Mouse (Mus musculus): ENCODE results near the gene Traf3. TPM values are rescaled to one million over a fixed set of nuclear protein-coding genes. Genes with fewer than 3 reads are reported as not detected.

The Traf3 gene
- polyA plus RNA-seq, 1 experiment = 0.12 TPM

DNA sequence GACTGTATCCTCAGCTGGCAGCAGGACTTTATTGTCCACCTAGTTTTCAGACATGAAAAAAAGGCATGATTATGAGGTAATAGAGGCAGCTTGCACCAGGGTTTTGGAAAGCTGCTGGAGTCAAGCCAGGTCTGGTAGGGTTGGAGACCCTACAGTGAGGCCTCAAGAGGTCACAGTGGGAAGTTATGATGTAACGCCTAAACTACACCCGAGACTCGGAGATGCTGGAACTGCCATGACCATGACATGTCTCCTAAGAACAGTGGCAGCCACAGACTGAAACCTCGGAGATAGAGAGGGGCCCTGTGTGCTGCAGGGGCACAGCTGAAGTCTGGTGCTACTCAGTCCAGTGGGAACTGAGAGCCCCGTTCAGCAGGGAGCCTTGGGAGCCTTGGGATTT, 18.3 kb downstream of the Traf3 start, which contains the start of gene 4930595D18Rik:
4930595D18Rik (minus strand) TSS at position 16 of the 400 bp plus-strand sequence.
- H3K4me3 ChIP-seq (replicated peaks) = no peak within 1 kb of the TSS
- no peaks in the 10 kb centered on the region for H3K27me3 ChIP-seq (ENCODE audit: control insufficient read depth)
- TF ChIP-seq GATA1 (IDR thresholded peaks at IDR 0.05; ENCODE audit: low read length) (no peak), TAL1 (IDR thresholded peaks at IDR 0.05; ENCODE audit: low read length) (no peak)
- H3K36me3 ChIP-seq (ENCODE audit: control insufficient read depth) = no peaks in the 10 kb centered on the region
- H3K4me1 ChIP-seq (ENCODE audit: control insufficient read depth) = peaks cover 4% of the 10 kb centered on the region
- H3K9me3 ChIP-seq (ENCODE audit: control insufficient read depth, low read length) = no peaks in the 10 kb centered on the region

DNA sequence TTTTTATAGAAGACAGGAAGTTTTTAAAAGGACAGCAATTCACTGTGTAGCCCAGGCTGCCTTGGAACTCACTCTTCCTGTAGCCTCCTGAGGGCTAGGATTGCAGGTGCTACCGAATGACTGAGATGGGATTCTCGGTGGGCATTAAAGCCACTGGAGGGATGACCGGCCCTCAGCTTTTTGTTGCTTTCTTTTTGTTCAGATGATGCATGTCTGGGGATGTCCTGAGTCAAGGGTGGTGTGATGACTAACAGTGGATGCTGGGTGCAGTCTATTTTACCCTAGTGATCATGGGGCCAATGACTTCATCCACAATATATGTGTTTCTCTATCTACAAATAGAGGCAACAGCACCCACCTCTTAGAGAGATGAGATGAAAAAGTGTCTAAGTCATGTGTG, 20.8 kb downstream of the Traf3 start:
- H3K9me3 ChIP-seq (ENCODE audit: control insufficient read depth, low read length) = no peaks in the 10 kb centered on the region
- no peaks in the 10 kb centered on the region for H3K27me3 ChIP-seq (ENCODE audit: control insufficient read depth)
- no peak overlapping the region for H3K4me3 ChIP-seq (replicated peaks)
- TF ChIP-seq GATA1 (IDR thresholded peaks at IDR 0.05; ENCODE audit: low read length) (no peak), TAL1 (IDR thresholded peaks at IDR 0.05; ENCODE audit: low read length) (no peak)
- H3K4me1 ChIP-seq (ENCODE audit: control insufficient read depth) = peaks cover 4% of the 10 kb centered on the region
- H3K36me3 ChIP-seq (ENCODE audit: control insufficient read depth) = peaks cover 6% of the 10 kb centered on the region; the same call in 1 of the 2 replicates

DNA sequence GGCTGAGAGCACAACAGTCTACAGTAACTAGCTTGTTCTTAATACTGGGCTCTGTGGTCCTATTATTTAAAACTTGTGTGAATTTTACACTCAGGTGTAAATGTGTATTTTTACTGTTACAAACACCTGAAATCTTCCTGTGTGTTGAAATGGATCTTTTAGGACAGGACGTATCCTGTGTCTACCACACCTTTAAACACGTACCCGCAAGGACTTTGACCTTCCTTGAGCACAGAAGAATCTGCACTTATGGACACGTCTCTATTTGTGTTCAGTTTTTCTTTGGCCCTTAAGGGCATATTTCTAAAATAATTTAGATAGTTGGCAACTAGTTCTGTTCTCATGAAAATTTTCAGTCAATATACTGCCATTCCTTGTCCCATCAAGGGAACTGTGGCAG, 22.1 kb downstream of the Traf3 start:
- H3K4me3 ChIP-seq (replicated peaks) = no peak overlapping the region
- H3K27me3 ChIP-seq (ENCODE audit: control insufficient read depth) = no peaks in the 10 kb centered on the region
- H3K36me3 ChIP-seq (ENCODE audit: control insufficient read depth) = peaks cover 6% of the 10 kb centered on the region; the same call in 1 of the 2 replicates
- TF ChIP-seq TAL1 (IDR thresholded peaks at IDR 0.05; ENCODE audit: low read length) (no peak), GATA1 (IDR thresholded peaks at IDR 0.05; ENCODE audit: low read length) (no peak)
- peaks cover 4% of the 10 kb centered on the region for H3K4me1 ChIP-seq (ENCODE audit: control insufficient read depth)
- H3K9me3 ChIP-seq (ENCODE audit: control insufficient read depth, low read length) = no peaks in the 10 kb centered on the region

DNA sequence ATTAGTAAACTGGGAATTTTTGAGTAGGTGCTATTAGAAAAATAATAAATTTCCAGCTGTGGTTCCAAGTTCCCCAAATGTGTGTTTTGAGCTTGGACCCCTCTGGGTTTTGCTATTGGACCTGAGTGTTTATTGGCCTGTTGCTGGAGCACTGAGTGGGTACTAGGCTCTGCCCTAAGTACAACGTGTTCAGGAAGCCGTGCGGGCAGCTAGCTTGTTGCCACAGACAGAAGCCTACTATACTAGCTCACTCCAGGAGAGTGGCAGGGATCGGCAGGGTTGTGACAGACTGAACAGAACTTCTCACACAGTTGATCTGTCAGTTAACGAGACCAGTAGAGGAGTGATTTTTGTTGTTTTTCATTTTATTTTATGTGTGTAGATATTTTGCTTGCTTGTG, 24.2 kb downstream of the Traf3 start:
- TF ChIP-seq GATA1 (IDR thresholded peaks at IDR 0.05; ENCODE audit: low read length) (no peak), TAL1 (IDR thresholded peaks at IDR 0.05; ENCODE audit: low read length) (no peak)
- Histone ChIP-seq H3K9me3 (ENCODE audit: control insufficient read depth, low read length) (no peaks in the 10 kb centered on the region), H3K4me1 (ENCODE audit: control insufficient read depth) (no peaks in the 10 kb centered on the region)

DNA sequence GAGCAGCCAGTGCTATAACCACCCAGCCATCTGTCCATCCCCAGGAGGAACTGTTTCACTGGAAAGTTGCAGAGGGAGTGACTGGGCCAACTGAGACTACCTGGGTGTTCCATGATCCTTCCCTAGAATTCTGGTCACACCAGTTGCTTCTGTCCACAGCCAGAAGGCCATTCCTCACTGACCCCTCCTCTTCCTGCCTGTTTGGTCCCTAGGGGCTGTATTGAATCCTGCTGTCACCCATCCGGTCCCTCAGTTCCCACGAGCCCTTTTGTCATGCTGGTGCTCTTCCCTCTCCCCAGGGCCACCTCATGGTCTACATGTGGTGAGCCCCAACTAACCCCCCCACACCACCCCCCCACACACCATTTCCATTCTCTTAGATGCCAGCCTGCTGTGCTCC, 24.7 kb downstream of the Traf3 start:
- Histone ChIP-seq H3K36me3 (ENCODE audit: control insufficient read depth) (peaks cover 6% of the 10 kb centered on the region; the same call in 1 of the 2 replicates), H3K4me3 (replicated peaks) (no peak overlapping the region), H3K4me1 (ENCODE audit: control insufficient read depth) (no peaks in the 10 kb centered on the region)

More for the DNA sequence above, 24.2 kb downstream of the Traf3 start:
- H3K27me3 ChIP-seq (ENCODE audit: control insufficient read depth) = no peaks in the 10 kb centered on the region
- peaks cover 6% of the 10 kb centered on the region; the same call in 1 of the 2 replicates for H3K36me3 ChIP-seq (ENCODE audit: control insufficient read depth)
- no peak overlapping the region for H3K4me3 ChIP-seq (replicated peaks)

DNA sequence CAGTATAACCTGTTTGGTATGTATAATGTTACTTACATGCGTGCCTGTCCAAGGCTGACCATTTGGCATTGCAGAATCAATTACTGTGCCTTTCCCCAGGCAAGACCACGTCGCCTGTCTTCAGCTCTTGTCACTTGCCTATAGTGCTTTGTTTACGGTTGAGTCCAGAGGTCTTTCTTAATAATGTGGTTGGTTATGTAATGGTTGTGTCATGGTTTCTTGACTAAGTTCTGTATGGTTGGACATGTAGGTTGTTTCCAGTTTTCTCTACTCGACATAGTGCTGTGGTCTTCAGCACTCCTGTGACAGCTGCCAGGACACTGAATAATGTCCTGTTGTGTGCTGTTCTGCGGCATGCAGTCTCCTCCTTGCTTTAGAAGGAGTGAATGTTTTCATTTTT, 26.6 kb downstream of the Traf3 start:
- H3K4me3 ChIP-seq (replicated peaks) = no peak overlapping the region
- no peaks in the 10 kb centered on the region for H3K4me1 ChIP-seq (ENCODE audit: control insufficient read depth)
- no peaks in the 10 kb centered on the region for H3K27me3 ChIP-seq (ENCODE audit: control insufficient read depth)
- peaks cover 6% of the 10 kb centered on the region; the same call in 1 of the 2 replicates for H3K36me3 ChIP-seq (ENCODE audit: control insufficient read depth)
- H3K9me3 ChIP-seq (ENCODE audit: control insufficient read depth, low read length) = no peaks in the 10 kb centered on the region
- TF ChIP-seq TAL1 (IDR thresholded peaks at IDR 0.05; ENCODE audit: low read length) (no peak), GATA1 (IDR thresholded peaks at IDR 0.05; ENCODE audit: low read length) (no peak)

More for the DNA sequence above, 24.7 kb downstream of the Traf3 start:
- TF ChIP-seq GATA1 (IDR thresholded peaks at IDR 0.05; ENCODE audit: low read length) (no peak), TAL1 (IDR thresholded peaks at IDR 0.05; ENCODE audit: low read length) (no peak)
- Histone ChIP-seq H3K27me3 (ENCODE audit: control insufficient read depth) (no peaks in the 10 kb centered on the region), H3K9me3 (ENCODE audit: control insufficient read depth, low read length) (no peaks in the 10 kb centered on the region)

DNA sequence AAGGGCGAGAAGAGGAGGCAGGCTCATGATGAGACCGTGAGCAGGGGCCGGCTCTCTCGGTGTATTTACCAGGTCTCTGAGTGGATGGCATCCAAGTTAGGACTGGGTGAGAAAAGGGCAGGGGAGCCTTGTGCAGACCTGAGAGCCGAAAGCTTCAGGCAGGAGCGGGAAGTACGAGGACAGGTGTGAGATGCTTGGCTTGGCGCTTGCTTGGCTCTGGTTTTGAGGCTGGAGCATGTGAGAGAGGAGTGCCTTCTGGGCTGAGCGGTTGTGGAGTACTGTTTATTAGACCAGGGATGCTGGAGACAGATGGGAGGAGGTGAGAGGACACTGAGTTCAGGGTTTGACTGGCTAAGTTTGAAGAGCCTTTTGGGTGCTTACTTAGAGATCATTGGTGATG, 27.2 kb downstream of the Traf3 start:
- Histone ChIP-seq H3K4me1 (ENCODE audit: control insufficient read depth) (no peaks in the 10 kb centered on the region), H3K27me3 (ENCODE audit: control insufficient read depth) (no peaks in the 10 kb centered on the region), H3K9me3 (ENCODE audit: control insufficient read depth, low read length) (no peaks in the 10 kb centered on the region), H3K36me3 (ENCODE audit: control insufficient read depth) (peaks cover 6% of the 10 kb centered on the region; the same call in 1 of the 2 replicates), H3K4me3 (replicated peaks) (no peak overlapping the region)
- TF ChIP-seq TAL1 (IDR thresholded peaks at IDR 0.05; ENCODE audit: low read length) (no peak), GATA1 (IDR thresholded peaks at IDR 0.05; ENCODE audit: low read length) (no peak)

DNA sequence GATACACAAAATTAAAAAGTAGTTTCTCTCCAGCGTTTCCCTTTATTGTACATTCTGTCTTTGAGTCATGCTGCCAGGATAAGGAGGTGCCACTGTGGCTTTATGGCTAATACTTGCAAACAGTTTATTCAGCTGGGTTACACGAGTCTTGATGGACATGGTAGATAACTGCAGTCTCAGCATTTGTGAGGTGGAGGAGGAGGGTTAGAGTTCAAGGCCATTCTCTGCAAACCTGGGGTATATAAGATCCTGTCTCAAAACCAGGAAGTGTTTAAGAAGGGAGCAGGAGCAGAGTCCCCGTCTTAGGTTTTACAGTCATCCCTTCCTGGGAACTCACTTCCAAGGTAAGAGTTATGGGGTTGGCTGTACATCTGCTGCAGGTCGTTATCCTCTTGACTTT, 30.4 kb downstream of the Traf3 start:
- Histone ChIP-seq H3K36me3 (ENCODE audit: control insufficient read depth) (no peaks in the 10 kb centered on the region; the same call in 1 of the 2 replicates), H3K27me3 (ENCODE audit: control insufficient read depth) (no peaks in the 10 kb centered on the region), H3K9me3 (ENCODE audit: control insufficient read depth, low read length) (no peaks in the 10 kb centered on the region), H3K4me3 (replicated peaks) (no peak overlapping the region), H3K4me1 (ENCODE audit: control insufficient read depth) (no peaks in the 10 kb centered on the region)
- no peak for TF ChIP-seq GATA1 (IDR thresholded peaks at IDR 0.05; ENCODE audit: low read length)
- no peak for TF ChIP-seq TAL1 (IDR thresholded peaks at IDR 0.05; ENCODE audit: low read length)

DNA sequence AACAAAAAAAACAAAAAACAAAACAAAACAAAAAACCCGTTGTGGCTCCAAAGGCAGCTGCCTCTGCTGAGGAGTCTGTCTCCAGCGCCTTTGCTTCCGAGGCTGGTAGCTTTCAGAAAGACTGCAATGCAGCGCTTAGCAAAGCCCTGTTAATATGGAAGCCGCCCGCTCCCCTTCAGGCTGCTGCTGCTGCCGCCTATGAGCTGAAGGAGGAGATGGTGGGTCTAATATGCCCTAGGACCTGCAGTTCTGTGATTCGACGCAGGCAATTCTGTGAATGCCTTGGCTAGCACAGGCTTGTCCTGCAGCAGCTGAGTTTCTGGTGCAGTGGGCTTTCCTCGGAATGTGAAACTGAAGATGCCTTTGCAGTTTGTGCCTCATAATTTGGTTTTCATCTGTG, 36.9 kb downstream of the Traf3 start:
- no peaks in the 10 kb centered on the region for H3K4me1 ChIP-seq (ENCODE audit: control insufficient read depth)
- TF ChIP-seq GATA1 (IDR thresholded peaks at IDR 0.05; ENCODE audit: low read length) = no peak
- no peak for TF ChIP-seq TAL1 (IDR thresholded peaks at IDR 0.05; ENCODE audit: low read length)
- H3K9me3 ChIP-seq (ENCODE audit: control insufficient read depth, low read length) = no peaks in the 10 kb centered on the region
- H3K36me3 ChIP-seq (ENCODE audit: control insufficient read depth) = no peaks in the 10 kb centered on the region
- H3K4me3 ChIP-seq (replicated peaks) = no peak overlapping the region
- H3K27me3 ChIP-seq (ENCODE audit: control insufficient read depth) = no peaks in the 10 kb centered on the region

DNA sequence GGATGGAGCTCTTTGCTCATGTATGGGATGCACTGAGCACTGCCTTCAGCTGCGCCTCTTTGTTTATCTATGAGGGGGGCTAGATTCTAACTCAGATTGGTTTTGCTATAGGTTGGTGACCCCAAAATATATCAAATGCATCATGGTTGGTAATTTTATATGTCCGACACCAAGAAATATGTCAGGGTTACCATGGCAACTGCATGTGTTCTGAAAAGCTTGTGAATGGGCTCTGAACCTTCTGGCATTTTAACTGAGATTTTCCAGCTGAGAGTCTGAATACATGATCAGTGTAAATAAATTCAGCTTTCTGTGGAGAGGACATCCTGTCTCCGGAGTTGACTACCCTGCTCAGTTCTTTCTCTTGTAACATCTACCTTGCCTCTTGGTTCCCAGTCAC, 37.8 kb downstream of the Traf3 start:
- H3K4me3 ChIP-seq (replicated peaks) = no peak overlapping the region
- no peaks in the 10 kb centered on the region for H3K27me3 ChIP-seq (ENCODE audit: control insufficient read depth)
- H3K4me1 ChIP-seq (ENCODE audit: control insufficient read depth) = no peaks in the 10 kb centered on the region
- no peak for TF ChIP-seq TAL1 (IDR thresholded peaks at IDR 0.05; ENCODE audit: low read length)
- TF ChIP-seq GATA1 (IDR thresholded peaks at IDR 0.05; ENCODE audit: low read length) = no peak
- no peaks in the 10 kb centered on the region for H3K9me3 ChIP-seq (ENCODE audit: control insufficient read depth, low read length)
- H3K36me3 ChIP-seq (ENCODE audit: control insufficient read depth) = no peaks in the 10 kb centered on the region

Data from erythroblast, embryonic 14.5 days (primary cell).